Mouse (Mus musculus) yolk sac, embryonic 10.5 days (tissue): ENCODE results near the gene Ano6.
A peak's percentile ranks its signal among the peaks of the same experiment; 100 is the strongest.

ENCODE experiments used
- DNase-seq: peaks from one replicate; pipeline ENCODE4 v3.0.0-alpha.2; 2017; ENCODE audit warnings: low spot score

Gene Ano6

DNA sequence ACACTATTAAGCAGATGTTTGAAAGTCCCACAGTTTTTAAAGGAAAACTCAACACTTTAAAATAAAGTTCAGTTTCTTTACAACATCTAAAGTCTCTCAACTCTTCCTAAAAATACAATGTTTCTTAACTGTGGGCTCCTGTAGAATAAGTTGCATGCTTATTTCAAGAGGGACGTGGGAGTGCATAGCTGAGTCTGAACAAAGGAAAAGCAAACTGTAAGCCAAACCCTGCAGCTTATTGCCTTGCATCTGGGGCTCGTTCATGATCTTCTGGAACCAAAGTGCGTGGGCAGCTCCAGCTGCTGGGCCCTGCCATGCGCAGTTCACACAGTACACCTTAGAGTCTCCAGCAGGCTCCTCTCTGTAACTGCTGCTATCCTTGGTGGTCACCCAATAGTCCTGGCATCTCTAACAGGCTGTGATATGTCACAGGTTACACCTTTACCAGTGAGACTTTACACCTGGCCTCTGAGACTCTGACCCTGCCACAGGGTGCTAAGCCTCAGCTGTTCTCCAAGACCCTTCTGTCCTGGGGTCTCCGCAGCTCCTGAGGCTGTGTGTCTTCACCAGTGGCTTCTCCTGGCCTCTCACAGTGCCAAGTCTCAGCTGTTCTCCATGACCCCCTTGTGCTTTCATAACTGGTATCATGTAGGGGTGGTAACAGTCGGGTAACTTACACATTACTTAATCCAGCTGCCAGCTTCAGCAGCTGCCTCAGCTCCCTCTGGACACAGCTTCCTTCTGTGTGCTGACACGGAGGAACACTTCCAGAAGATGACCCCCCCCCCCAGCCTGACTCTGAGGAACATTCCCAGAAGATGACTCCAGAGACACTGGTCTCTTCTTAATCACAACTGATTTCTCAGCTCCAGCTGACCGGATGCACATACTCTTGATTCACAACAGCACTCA is 66.3 kb downstream of the Ano6 start:
- DNase-seq, result peak; percentile 12

DNA sequence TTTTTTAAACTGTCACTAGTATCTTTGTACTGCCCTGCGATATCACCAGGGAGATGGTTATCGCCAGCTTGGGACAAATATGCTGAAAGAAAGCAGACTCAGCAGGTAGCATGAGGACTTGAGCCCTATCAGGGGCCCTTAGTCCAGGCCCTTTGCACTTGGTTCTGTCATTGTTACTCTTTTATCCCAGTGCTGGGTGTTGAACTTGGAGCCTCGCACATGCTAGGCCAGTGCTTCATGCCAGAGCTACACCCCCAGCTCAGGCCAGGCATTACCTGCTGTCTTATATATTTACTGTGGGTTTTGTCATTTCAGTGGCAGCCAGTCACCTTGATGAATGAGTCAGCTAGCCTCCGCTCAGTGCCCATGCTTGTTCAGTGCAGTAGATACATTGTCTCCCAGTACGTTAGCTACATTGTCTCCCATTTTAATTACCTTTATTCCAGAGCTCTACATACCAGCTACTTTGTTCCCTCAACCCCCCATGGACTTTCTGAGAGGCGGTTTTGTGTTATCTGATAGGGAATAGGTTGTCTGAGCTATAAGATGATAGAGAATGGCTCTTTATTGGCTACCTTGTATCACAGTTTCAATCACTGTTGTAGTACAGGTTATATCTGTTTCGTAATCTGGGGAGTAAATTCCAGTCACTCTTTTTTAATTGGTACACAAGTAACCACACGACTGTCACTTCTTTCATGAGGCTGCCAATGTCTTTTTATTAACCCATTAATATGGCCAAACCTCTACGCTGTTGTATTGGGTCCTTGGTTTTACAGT is 68.4 kb downstream of the Ano6 start:
- DNase-seq, result peak; percentile 14

DNA sequence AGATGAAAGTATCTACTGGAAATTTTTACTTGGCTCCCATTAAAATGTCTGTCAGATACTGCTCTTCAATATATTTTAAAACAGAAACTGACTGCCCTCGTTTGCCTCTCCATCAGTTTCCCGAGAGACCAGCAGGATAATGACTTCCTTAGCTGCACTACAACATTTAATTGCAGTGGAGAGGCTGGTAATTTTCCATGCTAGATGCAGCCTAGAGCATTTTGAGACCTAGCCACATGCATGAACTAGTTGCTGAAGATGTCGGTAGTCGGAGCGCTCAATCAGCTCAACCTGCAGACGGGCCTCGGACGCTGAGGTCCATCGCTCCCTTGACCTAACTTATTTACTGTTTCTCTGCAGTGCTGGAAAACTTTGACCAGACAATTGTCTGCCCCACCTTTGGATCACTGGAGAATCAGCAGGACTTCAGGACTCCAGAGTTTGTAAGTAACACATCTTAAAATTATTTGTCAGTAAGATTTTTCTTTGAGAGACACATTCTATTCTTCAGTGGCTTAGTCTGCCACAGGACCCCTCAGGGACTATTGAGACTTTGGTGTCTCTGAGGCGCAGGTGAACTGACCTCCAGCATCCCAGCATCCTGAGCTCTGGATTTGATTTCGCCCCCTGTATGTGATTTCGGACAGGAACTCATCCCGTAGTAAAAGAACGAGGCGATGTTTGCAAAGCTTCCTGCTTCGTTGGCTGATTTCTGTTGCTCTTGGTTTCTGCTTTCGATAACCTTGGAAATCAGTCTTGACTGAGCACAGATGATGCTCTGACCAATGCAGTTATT is 73.4 kb downstream of the Ano6 start:
- no peak for DNase-seq

DNA sequence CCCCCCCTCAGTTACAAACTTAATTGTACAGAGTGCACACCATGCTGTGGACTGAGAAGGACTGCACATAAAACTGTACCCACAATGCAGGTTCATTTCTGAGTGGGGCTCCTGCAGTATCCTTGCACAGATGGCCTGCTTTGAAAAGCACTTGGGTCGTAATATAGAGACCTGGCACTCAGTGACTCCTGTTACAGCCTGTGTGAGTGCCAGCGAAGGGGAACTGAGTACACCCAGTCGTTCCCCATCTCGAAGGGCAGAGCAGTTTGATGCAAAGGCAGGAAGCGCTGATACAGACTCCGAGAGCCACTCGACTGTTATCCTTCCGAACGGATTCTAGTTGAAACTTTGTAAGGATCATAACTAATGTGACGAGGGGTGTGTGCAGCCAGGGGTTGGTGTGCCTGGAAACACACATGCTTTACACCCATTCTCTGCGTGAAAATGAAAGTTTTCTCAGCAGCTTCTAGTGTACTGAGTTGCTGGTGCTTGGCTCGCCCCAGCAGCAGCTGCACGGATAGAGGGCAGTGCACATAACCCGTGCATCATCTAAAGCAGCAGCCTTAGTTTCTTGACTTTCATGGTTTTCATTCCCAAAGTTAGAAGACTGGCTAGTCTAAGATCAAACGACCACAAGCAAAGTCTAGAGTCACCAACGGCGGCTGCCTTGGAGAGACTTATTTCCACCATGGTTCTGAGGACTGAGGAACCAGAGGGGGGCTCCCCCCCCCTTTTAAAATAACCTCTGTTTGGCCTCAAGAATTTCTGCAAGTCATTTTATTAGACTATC is 74.9 kb downstream of the Ano6 start:
- no peak for DNase-seq

DNA sequence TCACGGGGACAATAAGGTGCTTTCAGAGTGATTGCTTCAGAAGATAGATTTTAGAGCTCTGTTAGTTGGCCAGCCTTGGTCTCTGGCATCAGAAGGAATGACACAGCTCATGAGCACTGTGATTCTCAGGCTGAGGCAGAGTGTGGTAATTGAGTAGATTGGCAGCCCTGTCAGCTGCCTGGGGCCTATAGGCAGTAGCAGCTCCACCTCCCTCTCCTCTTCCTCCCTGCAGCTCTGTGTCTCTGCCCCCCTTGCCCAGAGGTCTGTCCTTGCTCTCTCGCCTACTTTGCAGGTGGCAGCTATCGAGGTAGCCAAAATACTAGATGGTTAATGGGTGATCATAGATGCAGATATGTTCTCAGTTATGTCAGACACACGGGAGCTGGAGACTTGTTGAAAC is 77.5 kb downstream of the Ano6 start:
- no peak for DNase-seq

DNA sequence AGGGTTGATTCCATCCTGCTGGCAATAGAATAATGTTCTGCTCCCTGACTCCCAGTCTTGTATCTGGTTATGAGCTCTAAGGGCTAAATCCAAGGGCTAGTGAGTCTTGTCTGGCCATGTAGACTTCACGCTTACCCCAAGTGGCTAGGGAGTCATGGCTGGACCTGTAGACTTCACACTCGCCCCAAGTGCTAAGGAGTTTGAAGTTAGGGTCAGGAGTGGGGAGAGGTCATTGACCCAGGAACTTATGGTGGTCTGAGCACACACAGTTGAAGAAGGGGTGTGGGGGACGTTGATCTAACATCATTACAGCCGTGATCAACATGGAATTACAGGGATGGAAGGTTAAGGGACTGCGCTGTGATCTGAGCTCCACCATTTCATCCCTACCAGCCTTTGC is 79.0 kb downstream of the Ano6 start:
- no peak for DNase-seq

DNA sequence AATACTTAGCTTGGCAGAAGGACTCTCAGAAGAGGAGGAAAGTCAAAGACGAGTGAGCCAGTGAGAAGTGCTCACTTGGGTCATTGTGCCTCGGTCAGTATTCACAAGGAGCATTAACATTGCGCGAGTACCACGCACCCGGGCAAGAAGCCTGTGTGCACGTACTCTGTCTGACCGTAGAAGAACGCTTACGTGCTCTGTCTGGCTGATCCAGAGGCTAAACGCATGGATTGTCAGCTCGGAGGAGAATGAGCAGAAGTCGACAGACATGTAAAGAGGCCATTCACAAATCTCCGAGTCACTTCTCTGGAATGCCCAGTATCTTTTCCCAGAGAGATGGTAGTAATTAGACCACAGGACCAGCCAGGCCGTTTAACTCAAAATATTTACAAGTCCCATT is 81.0 kb downstream of the Ano6 start:
- no peak for DNase-seq

DNA sequence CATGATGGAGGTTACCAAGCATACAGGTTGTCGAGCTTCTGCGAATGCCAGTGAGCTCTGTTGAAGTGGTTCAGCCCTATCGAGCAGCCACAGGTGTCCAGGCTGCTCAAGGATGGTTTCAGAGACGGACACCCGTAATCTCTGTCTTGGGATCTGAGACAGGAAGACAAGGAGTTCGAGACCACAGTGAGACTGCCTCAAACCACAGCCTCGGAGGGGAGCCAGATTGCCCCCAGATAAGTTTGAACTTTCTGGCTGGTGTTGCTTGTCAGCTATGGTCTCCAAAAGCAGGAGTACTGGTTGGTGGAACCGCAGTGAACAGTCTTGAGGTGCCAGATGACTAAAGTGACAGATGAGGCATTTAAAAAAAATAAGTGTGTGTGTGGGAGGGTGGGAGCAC is 81.8 kb downstream of the Ano6 start:
- DNase-seq, result no peak

DNA sequence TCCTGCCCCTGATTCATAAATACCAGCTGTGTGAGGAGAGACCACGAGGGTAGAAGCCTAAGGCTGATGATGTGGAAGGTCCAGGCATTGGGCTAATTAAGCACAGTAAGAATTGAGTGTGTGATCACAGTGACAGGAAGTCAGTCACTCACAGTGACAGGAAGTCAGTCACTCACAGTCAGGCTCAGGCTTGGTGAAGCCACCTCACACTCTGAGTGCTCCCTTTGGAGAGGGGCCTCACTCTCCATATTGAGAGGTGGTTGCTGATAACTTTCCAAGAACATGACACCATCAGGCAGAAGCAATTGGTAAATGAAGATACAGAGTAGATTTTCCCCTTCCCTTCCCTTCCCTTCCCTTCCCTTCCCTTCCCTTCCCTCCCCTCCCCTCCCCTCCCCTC is 82.6 kb downstream of the Ano6 start:
- no peak for DNase-seq

DNA sequence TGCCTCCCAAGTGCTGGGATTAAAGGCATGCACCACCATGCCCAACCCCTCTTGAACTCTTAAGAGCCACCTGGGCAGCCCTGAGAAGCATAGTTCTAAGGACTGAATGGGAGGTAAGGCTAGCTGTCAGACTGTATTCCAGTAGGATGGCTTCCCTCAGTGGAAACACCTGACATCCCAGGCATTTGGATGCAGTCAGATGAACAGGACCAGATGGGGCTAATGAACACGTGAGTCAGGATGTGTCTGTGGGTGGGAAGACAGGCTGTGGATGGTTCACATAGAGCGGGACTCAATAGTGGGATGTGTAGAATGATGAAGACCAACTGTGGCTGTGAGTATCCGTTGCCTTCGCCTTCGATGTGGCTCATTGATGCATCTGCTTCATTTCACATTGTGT is 83.6 kb downstream of the Ano6 start:
- DNase-seq, result no peak

DNA sequence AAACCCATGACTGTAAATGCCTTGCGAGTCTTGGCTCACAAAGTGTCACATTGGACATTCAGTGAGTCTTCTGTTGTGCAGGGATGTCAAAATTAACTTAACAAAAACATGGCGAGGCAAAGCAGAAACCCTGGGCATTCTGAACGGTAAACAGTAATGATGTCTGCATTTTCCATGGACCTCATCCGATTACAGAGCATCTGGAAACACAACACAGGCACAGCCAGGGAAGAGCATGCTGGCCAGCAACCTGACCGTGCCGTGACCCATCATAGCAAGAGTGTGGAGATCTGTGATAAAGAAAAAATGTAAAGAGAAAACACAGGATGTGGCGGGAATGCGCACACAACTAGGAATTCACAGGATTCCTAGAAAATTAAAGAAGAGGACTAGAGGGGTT is 84.1 kb downstream of the Ano6 start:
- peak; percentile 51 for DNase-seq

DNA sequence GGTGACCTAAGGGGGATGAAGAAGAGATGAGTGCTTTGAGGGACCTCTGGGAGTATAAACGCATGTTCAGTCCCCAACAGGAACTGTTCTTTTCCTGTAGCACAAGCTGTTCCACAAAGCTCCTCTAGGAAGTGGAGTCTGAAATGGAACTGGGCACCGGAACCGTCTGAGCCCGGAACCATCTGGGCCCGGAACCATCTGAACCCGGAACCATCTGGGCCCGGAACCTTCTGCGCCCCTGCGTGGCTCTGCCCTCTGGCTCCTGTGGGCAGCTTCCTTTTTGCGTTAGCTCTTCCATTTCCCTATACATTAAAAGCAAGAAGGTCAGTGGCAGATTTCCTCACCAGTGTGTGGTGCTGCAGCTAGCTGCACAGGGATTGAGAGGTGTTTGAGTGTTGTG is 85.3 kb downstream of the Ano6 start:
- DNase-seq, result no peak

DNA sequence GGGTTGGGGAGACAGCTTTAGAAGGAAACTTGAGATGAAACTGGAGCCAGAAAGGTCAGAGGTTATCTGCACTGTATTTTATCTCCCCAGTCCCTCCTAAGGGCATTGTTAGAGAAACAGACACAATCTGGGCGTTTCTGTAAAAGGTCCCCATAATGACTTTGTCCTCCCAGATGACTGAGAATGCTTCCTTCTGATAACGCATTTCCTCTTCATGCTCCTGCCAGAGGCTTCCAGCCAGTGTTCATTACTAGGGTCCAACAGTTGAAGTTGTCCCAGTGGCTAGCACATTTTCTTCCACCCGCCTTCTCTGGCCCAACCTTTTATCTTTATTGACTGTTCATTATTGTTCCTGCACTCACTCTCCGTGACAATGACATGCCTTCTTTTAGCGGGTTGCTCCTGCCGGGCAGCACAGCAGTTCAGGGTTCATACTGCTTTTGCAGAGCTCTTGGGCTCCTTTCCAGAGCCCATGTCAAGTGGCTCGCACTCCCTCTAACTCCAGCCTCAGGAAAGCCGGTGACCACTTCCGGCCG is 90.0 kb downstream of the Ano6 start:
- DNase-seq, result peak; percentile 43

DNA sequence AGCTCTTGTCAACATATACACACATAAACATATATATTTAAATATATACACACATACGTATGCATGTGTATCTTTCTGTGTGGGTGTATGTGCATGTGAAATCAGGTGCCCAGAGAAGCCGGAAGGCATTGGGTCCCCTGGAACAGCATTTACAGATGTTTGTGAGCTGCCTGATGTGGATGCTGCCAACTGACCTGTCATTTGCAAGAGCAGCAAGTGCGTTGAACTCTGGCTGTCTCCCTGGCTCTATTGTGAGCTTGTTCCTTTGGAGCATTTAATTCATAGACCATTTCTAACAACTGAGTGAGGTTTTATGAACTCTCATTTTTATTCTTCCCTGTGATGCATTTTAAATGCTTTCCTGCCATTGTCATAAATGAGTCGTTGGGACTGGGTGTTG is 91.8 kb downstream of the Ano6 start:
- DNase-seq, result no peak

DNA sequence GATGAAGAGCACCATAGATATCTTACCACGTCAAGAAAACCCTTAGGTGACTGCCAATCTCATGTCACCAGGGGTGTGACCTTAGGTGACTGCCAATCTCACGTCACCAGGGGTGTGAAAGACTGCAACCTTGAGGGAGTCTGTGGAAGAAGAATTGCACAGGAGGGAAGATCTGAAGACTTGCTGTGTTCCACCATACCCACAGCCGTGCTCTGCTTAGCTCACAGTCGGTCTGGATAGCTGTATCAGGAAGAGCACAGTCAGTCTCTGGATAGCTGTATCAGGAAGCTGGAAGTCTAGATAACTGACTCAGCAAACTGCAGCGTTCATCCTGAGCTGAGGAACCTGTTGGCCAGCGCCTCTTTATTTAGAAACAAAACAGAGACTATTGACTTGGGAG is 92.9 kb downstream of the Ano6 start:
- DNase-seq, result no peak

DNA sequence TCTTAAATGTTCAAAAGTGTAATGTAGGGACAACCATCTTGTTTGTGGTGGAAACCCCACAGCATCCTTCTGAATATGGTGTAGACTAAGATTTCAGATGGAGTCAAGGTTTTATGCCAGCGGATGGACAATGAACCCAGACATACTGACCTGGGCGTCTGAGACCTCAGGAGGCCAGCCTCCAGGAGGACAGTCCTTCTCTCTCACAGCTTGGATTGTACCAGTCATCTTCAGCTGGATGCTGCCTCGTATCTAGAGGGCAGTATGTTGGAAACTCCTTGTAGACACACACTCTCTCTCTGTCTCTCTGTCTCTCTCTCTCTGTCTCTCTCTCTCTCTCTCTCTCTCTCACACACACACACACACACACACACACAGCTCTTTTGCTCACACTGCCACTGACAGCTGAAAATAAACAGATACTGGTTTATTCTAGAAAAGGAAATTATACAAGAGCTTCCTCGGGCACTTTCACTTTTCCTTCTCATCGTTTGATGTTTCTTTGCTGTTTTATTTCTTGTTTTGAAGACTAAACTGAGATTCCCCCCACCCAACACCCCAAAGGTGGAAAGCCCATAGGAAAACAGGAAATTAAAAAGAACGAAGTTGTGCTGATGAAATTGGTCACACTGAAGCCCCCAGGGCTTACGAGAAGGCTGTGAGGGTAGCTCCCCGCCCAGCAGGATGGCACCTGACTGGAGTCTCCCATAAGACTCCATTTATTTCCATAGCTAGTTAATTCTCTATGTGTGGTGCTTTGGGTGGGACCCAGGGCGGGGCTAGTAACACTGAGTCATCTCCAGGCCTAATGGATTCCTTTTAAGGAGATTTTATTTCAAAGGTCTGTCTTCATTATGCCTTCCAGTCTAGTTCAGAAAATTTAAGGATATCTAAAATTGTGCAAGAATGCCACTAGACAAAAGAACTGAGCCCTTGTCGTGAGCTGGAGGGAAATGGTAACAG is 94.3 kb downstream of the Ano6 start:
- DNase-seq, result no peak

DNA sequence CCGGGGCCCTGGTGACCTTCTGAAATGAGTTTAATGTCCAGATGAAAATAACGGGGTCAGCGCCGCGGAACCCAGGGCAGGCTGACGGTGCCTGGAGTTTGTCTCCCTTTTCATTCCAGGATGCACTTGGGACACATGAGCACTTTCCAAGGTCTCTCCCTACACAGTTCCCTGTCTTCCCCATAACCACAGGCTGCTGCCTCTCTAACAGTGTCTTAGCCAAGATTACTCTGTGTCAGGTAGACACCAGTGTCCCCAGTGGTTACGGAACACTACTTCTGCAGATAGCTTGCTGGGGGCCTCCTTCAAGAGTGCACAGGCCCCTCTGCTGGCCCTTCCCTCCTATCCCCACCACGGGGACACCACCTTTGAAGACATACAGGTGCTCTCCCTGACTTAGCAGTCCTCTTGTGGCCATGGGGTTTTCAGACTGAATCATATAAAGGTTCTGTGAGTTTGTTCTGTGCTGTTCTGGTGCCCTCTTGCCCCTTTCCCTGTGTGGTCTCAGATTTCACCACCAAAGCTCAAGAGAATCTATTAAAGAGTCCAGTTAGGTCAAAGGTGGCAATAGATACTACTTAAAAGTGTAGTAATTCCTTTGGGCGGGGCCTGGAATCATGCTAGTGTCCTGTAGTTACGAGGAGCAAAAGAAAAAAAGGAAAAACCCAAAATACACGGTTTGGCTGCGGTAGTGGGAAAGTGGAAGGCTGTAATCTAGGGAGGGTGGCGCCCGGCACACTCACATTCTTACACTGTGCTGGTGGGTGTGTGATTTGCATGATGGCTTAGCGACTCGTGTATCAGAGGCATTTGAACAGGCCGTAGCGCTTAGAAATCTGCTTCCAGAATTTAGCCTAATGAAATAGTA is 95.5 kb downstream of the Ano6 start:
- DNase-seq, result peak; percentile 26

DNA sequence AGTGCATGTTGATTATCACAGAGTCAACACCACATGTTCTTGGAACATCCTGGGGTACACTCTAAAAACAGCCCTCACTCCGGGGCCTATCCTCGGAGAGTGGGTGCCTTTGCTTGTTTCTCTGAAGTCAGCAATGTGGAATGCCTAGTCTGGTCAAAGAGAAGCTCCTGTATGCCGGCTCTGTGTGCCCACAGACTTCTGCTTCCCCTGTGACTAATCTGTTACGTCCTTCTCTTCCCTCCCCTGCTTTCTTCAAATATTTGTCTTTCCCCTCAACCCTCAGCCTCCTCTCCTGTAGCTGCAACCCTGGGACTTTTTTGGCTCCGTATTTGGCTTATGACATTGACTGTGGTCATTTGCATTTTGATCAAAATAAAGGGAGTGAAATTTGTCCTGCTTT is 96.7 kb downstream of the Ano6 start:
- peak; percentile 50 for DNase-seq

DNA sequence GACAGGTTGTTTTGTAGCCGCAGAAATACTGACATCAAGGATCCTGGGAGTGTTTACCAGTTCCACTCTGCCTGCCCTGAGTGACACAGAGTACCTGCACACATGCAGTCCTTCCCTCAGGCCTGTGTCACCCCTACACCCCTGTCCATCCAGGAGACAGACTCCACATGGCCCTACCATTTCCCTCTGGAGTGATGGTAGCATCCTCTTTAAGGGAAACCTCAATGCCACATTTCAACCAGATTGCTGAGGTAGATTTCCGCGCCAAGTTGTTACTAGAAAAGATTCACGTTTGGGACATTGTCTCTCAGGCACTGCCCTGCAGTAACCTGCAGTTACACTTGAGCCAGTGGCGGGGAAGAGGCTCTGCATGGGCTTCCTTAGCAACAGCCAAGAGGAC is 97.9 kb downstream of the Ano6 start:
- no peak for DNase-seq
